25 mouse cellular contexts compared by ENCODE assay signal in the genomic region with DNA sequence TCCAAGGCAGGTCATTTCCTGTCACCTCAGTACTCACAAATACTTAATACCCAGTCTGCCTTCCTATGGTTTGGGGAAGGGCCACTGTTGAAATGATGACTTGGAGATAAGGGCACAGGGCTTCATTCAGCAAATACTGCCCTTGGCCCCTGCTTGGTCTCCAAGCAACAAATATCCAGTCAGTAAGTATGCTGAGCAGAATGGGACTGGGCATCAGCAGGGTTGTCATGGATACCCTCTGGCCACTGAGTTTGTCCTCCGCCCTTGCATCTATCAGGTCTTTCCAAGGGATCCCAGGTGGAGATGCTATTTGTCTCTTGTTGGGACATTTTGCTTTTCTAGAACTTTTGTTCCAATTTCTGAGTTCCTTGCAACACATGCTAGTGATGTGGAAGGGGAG. TPM values are rescaled to one million over a fixed set of nuclear protein-coding genes. Genes with fewer than 3 reads are reported as not detected.
DNase-seq lines count a peak whose midpoint lies in the region; ATAC-seq and TF ChIP-seq lines count a peak whose summit lies in the region.
"Had no signal": no experiment of that assay in that cellular context is flagged by ENCODE, and none has a peak within 500 bp of the region (broad histone marks: within the 10 kb centered on the region; RNA-seq: fewer than 3 reads in every experiment).

No protein-coding gene starts in this region.

- H3K27me3 ChIP-seq in midbrain, embryonic 10.5 days (ENCODE audit: low read depth, poor library complexity, severe bottlenecking) = no peaks in the 10 kb centered on the region
- no peaks in the 10 kb centered on the region for H3K27me3 ChIP-seq in midbrain, embryonic 15.5 days (replicated peaks)
- H3K27me3 ChIP-seq in neural tube, embryonic 14.5 days (ENCODE audit: control insufficient read depth, insufficient read depth, low read length) = no peaks in the 10 kb centered on the region
- no peaks in the 10 kb centered on the region for H3K27me3 ChIP-seq in hindbrain, postnatal 0 days (ENCODE audit: insufficient read depth, low read length)
- H3K27me3 ChIP-seq: embryonic facial prominence, embryonic 13.5 days; forebrain, embryonic 12.5 days; forebrain, embryonic 15.5 days; heart, embryonic 12.5 days; heart, embryonic 15.5 days; hindbrain, embryonic 15.5 days had no signal

- DNase-seq in midbrain, embryonic 10.5 days (ENCODE audit: low spot score) = peak; percentile 34
- DNase-seq in neural tube, embryonic 10.5 days (ENCODE audit: extremely low spot score, low spot score) = no peak
- peak; percentile 26 for DNase-seq in hindbrain, postnatal 0 days (ENCODE audit: low spot score)
- DNase-seq in urinary bladder, adult 18-20 months (ENCODE audit: low spot score in 2 of 2) = no peak
- DNase-seq: adrenal gland, adult 8-10 months; adrenal gland, postnatal 25 days; embryo, embryonic 11 days; gastrocnemius, postnatal 25 days; heart, adult 18-20 months; heart, postnatal 10 days; heart, postnatal 36 days had no signal

- H3K4me3 ChIP-seq in midbrain, embryonic 10.5 days = no peak overlapping the region
- no peak overlapping the region for H3K4me3 ChIP-seq in midbrain, embryonic 15.5 days
- H3K4me3 ChIP-seq in neural tube, embryonic 14.5 days (ENCODE audit: low read depth, low read length) = no peak overlapping the region
- H3K4me3 ChIP-seq in hindbrain, postnatal 0 days (ENCODE audit: low read length) = no peak overlapping the region
- H3K4me3 ChIP-seq: embryonic facial prominence, embryonic 10.5 days; embryonic facial prominence, embryonic 13.5 days; erythroblast, embryonic 14.5 days; forebrain, embryonic 12.5 days; forebrain, embryonic 15.5 days; heart, embryonic 12.5 days; heart, embryonic 15.5 days; hindbrain, embryonic 15.5 days had no signal

- H3K36me3 ChIP-seq in midbrain, embryonic 10.5 days = no peaks in the 10 kb centered on the region
- no peaks in the 10 kb centered on the region for H3K36me3 ChIP-seq in midbrain, embryonic 15.5 days (replicated peaks)
- H3K36me3 ChIP-seq in neural tube, embryonic 14.5 days (ENCODE audit: control insufficient read depth, insufficient read depth, low read length) = no peaks in the 10 kb centered on the region
- H3K36me3 ChIP-seq in hindbrain, postnatal 0 days (ENCODE audit: insufficient read depth, low read length) = no peaks in the 10 kb centered on the region
- H3K36me3 ChIP-seq: embryonic facial prominence, embryonic 10.5 days; embryonic facial prominence, embryonic 13.5 days; forebrain, embryonic 12.5 days; forebrain, embryonic 15.5 days; heart, embryonic 12.5 days; heart, embryonic 15.5 days; hindbrain, embryonic 15.5 days had no signal

- no peaks in the 10 kb centered on the region for H3K9me3 ChIP-seq in midbrain, embryonic 10.5 days (replicated peaks)
- no peaks in the 10 kb centered on the region for H3K9me3 ChIP-seq in midbrain, embryonic 15.5 days
- H3K9me3 ChIP-seq in neural tube, embryonic 14.5 days (ENCODE audit: control insufficient read depth, low read length) = no peaks in the 10 kb centered on the region
- no peaks in the 10 kb centered on the region for H3K9me3 ChIP-seq in hindbrain, postnatal 0 days (ENCODE audit: low read length)
- H3K9me3 ChIP-seq: embryonic facial prominence, embryonic 10.5 days; embryonic facial prominence, embryonic 13.5 days; forebrain, embryonic 12.5 days; forebrain, embryonic 15.5 days; heart, embryonic 12.5 days; heart, embryonic 15.5 days; hindbrain, embryonic 15.5 days had no signal

- ATAC-seq in midbrain, embryonic 15.5 days (replicated peaks) = no peak
- ATAC-seq in neural tube, embryonic 14.5 days (ENCODE audit: low read depth) = peak; percentile 63; the same call in 1 of the 2 replicates
- peak; percentile 82 for ATAC-seq in hindbrain, postnatal 0 days
- no peak for ATAC-seq in CD4-positive, CD25-positive, alpha-beta regulatory T cell, adult 4 months
- ATAC-seq: activated CD4-positive, CD25-positive, alpha-beta regulatory T cell, adult 4 months; forebrain, embryonic 15.5 days; inflammation-experienced regulatory T-cells, adult 6 months had no signal

- 53% methylated on average over 1 of the region's 1 CpGs for WGBS in midbrain, embryonic 10.5 days
- WGBS in midbrain, embryonic 15.5 days = 41% methylated on average over 1 of the region's 1 CpGs
- 48% methylated on average over 1 of the region's 1 CpGs for WGBS in neural tube, embryonic 14.5 days
- 50% methylated on average over 1 of the region's 1 CpGs for WGBS in hindbrain, postnatal 0 days

- H3K4me2 ChIP-seq in midbrain, embryonic 15.5 days = no peak overlapping the region
- no peak overlapping the region for H3K4me2 ChIP-seq in neural tube, embryonic 14.5 days (ENCODE audit: low read depth, low read length)
- no peak overlapping the region for H3K4me2 ChIP-seq in hindbrain, postnatal 0 days (ENCODE audit: low read depth, low read length)
- H3K4me2 ChIP-seq: embryonic facial prominence, embryonic 13.5 days; forebrain, embryonic 12.5 days; forebrain, embryonic 15.5 days; heart, embryonic 12.5 days; heart, embryonic 15.5 days; hindbrain, embryonic 15.5 days had no signal

- H3K4me1 ChIP-seq in midbrain, embryonic 10.5 days = peaks cover 12% of the 10 kb centered on the region
- H3K4me1 ChIP-seq in midbrain, embryonic 15.5 days = no peaks in the 10 kb centered on the region
- no peaks in the 10 kb centered on the region for H3K4me1 ChIP-seq in neural tube, embryonic 14.5 days (ENCODE audit: control insufficient read depth, insufficient read depth, low read length)
- H3K4me1 ChIP-seq in hindbrain, postnatal 0 days (ENCODE audit: insufficient read depth, low read length) = no peaks in the 10 kb centered on the region
- H3K4me1 ChIP-seq: embryonic facial prominence, embryonic 10.5 days; embryonic facial prominence, embryonic 13.5 days; forebrain, embryonic 12.5 days; forebrain, embryonic 15.5 days; heart, embryonic 12.5 days; heart, embryonic 15.5 days; hindbrain, embryonic 15.5 days had no signal

- no peak overlapping the region for H3K27ac ChIP-seq in midbrain, embryonic 10.5 days (replicated peaks)
- no peak overlapping the region for H3K27ac ChIP-seq in midbrain, embryonic 15.5 days
- no peak overlapping the region for H3K27ac ChIP-seq in neural tube, embryonic 14.5 days (ENCODE audit: low read depth, low read length)
- H3K27ac ChIP-seq in hindbrain, postnatal 0 days = no peak overlapping the region
- H3K27ac ChIP-seq: embryonic facial prominence, embryonic 10.5 days; embryonic facial prominence, embryonic 13.5 days; forebrain, embryonic 12.5 days; forebrain, embryonic 15.5 days; heart, embryonic 15.5 days; hindbrain, embryonic 15.5 days had no signal

- H3K9ac ChIP-seq in midbrain, embryonic 15.5 days = no peak overlapping the region
- H3K9ac ChIP-seq in neural tube, embryonic 14.5 days (replicated peaks; ENCODE audit: low read depth, low read length) = no peak overlapping the region
- no peak overlapping the region for H3K9ac ChIP-seq in hindbrain, postnatal 0 days (replicated peaks; ENCODE audit: low read length)
- H3K9ac ChIP-seq: embryonic facial prominence, embryonic 13.5 days; forebrain, embryonic 12.5 days; forebrain, embryonic 15.5 days; heart, embryonic 12.5 days; heart, embryonic 15.5 days; hindbrain, embryonic 15.5 days had no signal

- no peak for TF ChIP-seq CTCF in hindbrain, postnatal 0 days (IDR thresholded peaks at IDR 0.05; ENCODE audit: low read depth)

RNA-seq across cellular contexts. Expression of a gene that starts 51.6 kb away (rescaled TPM):
- 0.90 and 0.97 TPM in 2 replicates for polyA plus RNA-seq in midbrain, embryonic 10.5 days (2016; fragmentation: Nextera tagmentation; extraction: Ambion mirVana)
- polyA plus RNA-seq in midbrain, embryonic 15.5 days (2015; fragmentation: Nextera tagmentation; extraction: Ambion mirVana) = 2.0 and 2.1 TPM in 2 replicates
- polyA plus RNA-seq in neural tube, embryonic 14.5 days (2014; fragmentation: Nextera tagmentation; extraction: Ambion mirVana) = 0.92 and 2.0 TPM in 2 replicates
- total RNA-seq in hindbrain, postnatal 0 days (2014; rRNA removed) = 3.6 and 4.8 TPM in 2 replicates
- 6.5 and 6.6 TPM in 2 replicates for polyA plus RNA-seq in hindbrain, postnatal 0 days (2015; fragmentation: Nextera tagmentation; extraction: Ambion mirVana)
- not detected for polyA plus RNA-seq in CD4-positive, CD25-positive, alpha-beta regulatory T cell, adult 4 months (2017; shearing (Covaris generic))
- total RNA-seq: ES-E14 had no signal
- polyA plus RNA-seq: inflammation-experienced regulatory T-cells, adult 6 months had no signal

RNA-seq across cellular contexts. Expression of a gene that starts 56.1 kb away (rescaled TPM):
- 1.9 and 2.9 TPM in 2 replicates for polyA plus RNA-seq in midbrain, embryonic 10.5 days (2016; fragmentation: Nextera tagmentation; extraction: Ambion mirVana)
- polyA plus RNA-seq in midbrain, embryonic 15.5 days (2015; fragmentation: Nextera tagmentation; extraction: Ambion mirVana) = 14.0 and 14.9 TPM in 2 replicates
- polyA plus RNA-seq in neural tube, embryonic 14.5 days (2014; fragmentation: Nextera tagmentation; extraction: Ambion mirVana) = 11.6 and 12.3 TPM in 2 replicates
- 14.4 and 17.6 TPM in 2 replicates for total RNA-seq in hindbrain, postnatal 0 days (2014; rRNA removed)
- 14.5 and 15.6 TPM in 2 replicates for polyA plus RNA-seq in hindbrain, postnatal 0 days (2015; fragmentation: Nextera tagmentation; extraction: Ambion mirVana)
- polyA plus RNA-seq in CD4-positive, CD25-positive, alpha-beta regulatory T cell, adult 4 months (2017; shearing (Covaris generic)) = not detected
- polyA plus RNA-seq: activated CD4-positive, CD25-positive, alpha-beta regulatory T cell, adult 4 months; erythroblast, embryonic 14.5 days; inflammation-experienced regulatory T-cells, adult 6 months had no signal

Comparison
In these comparisons a context has a peak if more than half of its experiments do, and no peak if none do; other contexts are left out.
1. DNase-seq: peak in midbrain, embryonic 10.5 days (single experiment) and hindbrain, postnatal 0 days (single experiment); none in neural tube, embryonic 10.5 days (single experiment) and urinary bladder, adult 18-20 months (0 of 2).
2. ATAC-seq: peak in neural tube, embryonic 14.5 days (single experiment) and hindbrain, postnatal 0 days (single experiment); none in midbrain, embryonic 15.5 days (single experiment) and CD4-positive, CD25-positive, alpha-beta regulatory T cell, adult 4 months (single experiment).